28 mouse cellular contexts compared by ENCODE assay signal in genomic region chr8:74169561-74169960, GRCm38 (mm10).
DNase-seq lines count a peak whose midpoint lies in the region; ATAC-seq lines count a peak whose summit lies in the region.
"Had no signal": no experiment of that assay in that cellular context is flagged by ENCODE, and none has a peak within 500 bp of the region (broad histone marks: within the 10 kb centered on the region; RNA-seq: fewer than 3 reads in every experiment).

No protein-coding gene starts in this region.

- no peaks in the 10 kb centered on the region for H3K4me1 ChIP-seq in kidney, embryonic 15.5 days
- no peaks in the 10 kb centered on the region for H3K4me1 ChIP-seq in kidney, embryonic 16.5 days (ENCODE audit: insufficient read depth, low read length)
- H3K4me1 ChIP-seq in midbrain, embryonic 15.5 days: no peaks in the 10 kb centered on the region
- H3K4me1 ChIP-seq: embryonic facial prominence, embryonic 13.5 days; embryonic facial prominence, embryonic 15.5 days had no signal

- no peak overlapping the region for H3K27ac ChIP-seq in kidney, embryonic 15.5 days
- no peak overlapping the region for H3K27ac ChIP-seq in kidney, embryonic 16.5 days (ENCODE audit: low read length)
- no peak overlapping the region for H3K27ac ChIP-seq in midbrain, embryonic 15.5 days
- H3K27ac ChIP-seq: embryonic facial prominence, embryonic 13.5 days; embryonic facial prominence, embryonic 15.5 days; forebrain, embryonic 10.5 days; forebrain, embryonic 12.5 days had no signal

- H3K4me3 ChIP-seq in kidney, embryonic 15.5 days (replicated peaks): no peak overlapping the region
- H3K4me3 ChIP-seq in kidney, embryonic 16.5 days (ENCODE audit: low read length): no peak overlapping the region
- no peak overlapping the region for H3K4me3 ChIP-seq in midbrain, embryonic 15.5 days
- H3K4me3 ChIP-seq: embryonic facial prominence, embryonic 13.5 days; embryonic facial prominence, embryonic 15.5 days; erythroblast, embryonic 14.5 days; forebrain, embryonic 10.5 days; forebrain, embryonic 12.5 days had no signal

- no peaks in the 10 kb centered on the region for H3K27me3 ChIP-seq in kidney, embryonic 15.5 days
- no peaks in the 10 kb centered on the region for H3K27me3 ChIP-seq in kidney, embryonic 16.5 days (ENCODE audit: insufficient read depth, low read length)
- H3K27me3 ChIP-seq in midbrain, embryonic 15.5 days (replicated peaks): no peaks in the 10 kb centered on the region
- H3K27me3 ChIP-seq: CH12.LX; embryonic facial prominence, embryonic 13.5 days; embryonic facial prominence, embryonic 15.5 days; forebrain, embryonic 12.5 days had no signal

- no peak; the same call in 1 of the 2 replicates for ATAC-seq in kidney, embryonic 15.5 days (replicated peaks; ENCODE audit: low FRiP score)
- peak; percentile 54; the same call in 1 of the 2 replicates for ATAC-seq in kidney, embryonic 16.5 days (ENCODE audit: low FRiP score, low TSS enrichment)
- no peak for ATAC-seq in midbrain, embryonic 15.5 days (replicated peaks)
- ATAC-seq: CD4-positive, CD25-positive, alpha-beta regulatory T cell, adult 4 months; forebrain, embryonic 14.5 days had no signal

- no peak overlapping the region for H3K9ac ChIP-seq in kidney, embryonic 15.5 days
- H3K9ac ChIP-seq in kidney, embryonic 16.5 days (replicated peaks; ENCODE audit: low read length): no peak overlapping the region
- H3K9ac ChIP-seq in midbrain, embryonic 15.5 days: no peak overlapping the region
- H3K9ac ChIP-seq: embryonic facial prominence, embryonic 13.5 days; embryonic facial prominence, embryonic 15.5 days; forebrain, embryonic 12.5 days had no signal

- WGBS in kidney, embryonic 15.5 days: 20% methylated on average over 2 of the region's 2 CpGs
- 23% methylated on average over 2 of the region's 2 CpGs for WGBS in kidney, embryonic 16.5 days
- WGBS in midbrain, embryonic 15.5 days: 41% methylated on average over 2 of the region's 2 CpGs

- no peaks in the 10 kb centered on the region for H3K9me3 ChIP-seq in kidney, embryonic 15.5 days (replicated peaks)
- H3K9me3 ChIP-seq in kidney, embryonic 16.5 days (ENCODE audit: low read length): peaks cover 7% of the 10 kb centered on the region
- no peaks in the 10 kb centered on the region for H3K9me3 ChIP-seq in midbrain, embryonic 15.5 days
- H3K9me3 ChIP-seq: embryonic facial prominence, embryonic 13.5 days; embryonic facial prominence, embryonic 15.5 days; forebrain, embryonic 12.5 days; G1E had no signal

- DNase-seq in kidney, adult 11 months: peak; percentile 31
- peak; percentile 20 to 41 for DNase-seq in kidney, adult 8-10 months
- no peak for DNase-seq in kidney, postnatal 10 days
- no peak for DNase-seq in kidney, postnatal 4 days
- DNase-seq in kidney, postnatal 36 days: peak; percentile 14 to 23
- DNase-seq: adrenal gland, adult 2 months; adrenal gland, postnatal 10 days; adrenal gland, postnatal 25 days; B cell, adult 2 months; cerebellum, adult 11 months; cerebellum, adult 18-20 months; cerebellum, adult 8-10 months; cerebellum, adult 9-11 months; cerebellum, postnatal 14 days; cerebellum, postnatal 36 days; embryo, embryonic 11 days had no signal

- H3K36me3 ChIP-seq in kidney, embryonic 15.5 days: no peaks in the 10 kb centered on the region
- H3K36me3 ChIP-seq in kidney, embryonic 16.5 days (ENCODE audit: insufficient read depth, low read length): no peaks in the 10 kb centered on the region
- no peaks in the 10 kb centered on the region for H3K36me3 ChIP-seq in midbrain, embryonic 15.5 days (replicated peaks)
- H3K36me3 ChIP-seq: embryonic facial prominence, embryonic 13.5 days; embryonic facial prominence, embryonic 15.5 days; forebrain, embryonic 10.5 days; forebrain, embryonic 12.5 days; G1E had no signal

- no peak overlapping the region for H3K4me2 ChIP-seq in kidney, embryonic 15.5 days
- H3K4me2 ChIP-seq in kidney, embryonic 16.5 days (replicated peaks; ENCODE audit: low read depth, low read length): no peak overlapping the region
- no peak overlapping the region for H3K4me2 ChIP-seq in midbrain, embryonic 15.5 days
- H3K4me2 ChIP-seq: embryonic facial prominence, embryonic 13.5 days; embryonic facial prominence, embryonic 15.5 days; forebrain, embryonic 12.5 days had no signal

Comparison
In these comparisons a context has a peak if more than half of its experiments do, and no peak if none do; other contexts are left out.
1. DNase-seq: peak in kidney, adult 11 months (single experiment), kidney, adult 8-10 months (2 of 2) and kidney, postnatal 36 days (2 of 2); none in kidney, postnatal 10 days (single experiment) and kidney, postnatal 4 days (0 of 2).